In genomic region chr11:96946498-96946897, GRCm38 (mm10) we compare ENCODE assay signal across 12 mouse cellular contexts. TPM values are rescaled to one million over a fixed set of nuclear protein-coding genes. Genes with fewer than 3 reads are reported as not detected.
DNase-seq lines count a peak whose midpoint lies in the region; ATAC-seq and TF ChIP-seq lines count a peak whose summit lies in the region.
"Had no signal": no experiment of that assay in that cellular context is flagged by ENCODE, and none has a peak within 500 bp of the region (broad histone marks: within the 10 kb centered on the region; RNA-seq: fewer than 3 reads in every experiment).

No protein-coding gene starts in this region.

- H3K4me3 ChIP-seq in gastrocnemius, adult 2 months, result peak overlapping the region; percentile 35
- H3K4me3 ChIP-seq in neural tube, embryonic 15.5 days (replicated peaks), result no peak overlapping the region
- peak overlapping the region; percentile 76 for H3K4me3 ChIP-seq in liver, embryonic 12.5 days

- H3K36me3 ChIP-seq in neural tube, embryonic 15.5 days, result peaks cover 7% of the 10 kb centered on the region
- peaks cover 66% of the 10 kb centered on the region for H3K36me3 ChIP-seq in liver, embryonic 12.5 days

- H3K4me1 ChIP-seq in neural tube, embryonic 15.5 days, result peaks cover 24% of the 10 kb centered on the region
- peaks cover 75% of the 10 kb centered on the region for H3K4me1 ChIP-seq in liver, embryonic 12.5 days

- no peak for TF ChIP-seq CTCF in gastrocnemius, adult 2 months (IDR thresholded peaks at IDR 0.05)

- no peak overlapping the region for H3K9ac ChIP-seq in neural tube, embryonic 15.5 days (replicated peaks)
- peak overlapping the region; percentile 90 for H3K9ac ChIP-seq in liver, embryonic 12.5 days

- H3K27me3 ChIP-seq in neural tube, embryonic 15.5 days (replicated peaks), result no peaks in the 10 kb centered on the region
- no peaks in the 10 kb centered on the region for H3K27me3 ChIP-seq in liver, embryonic 12.5 days (replicated peaks)

- intact Hi-C loops in gastrocnemius, adult 2 months (cut with DNase I), result no loop called here
- intact Hi-C loops in left cerebral cortex, postnatal 25 days (cut with DNase I), result no loop called here

- no peak overlapping the region for H3K4me2 ChIP-seq in neural tube, embryonic 15.5 days
- peak overlapping the region; percentile 96 for H3K4me2 ChIP-seq in liver, embryonic 12.5 days

- no peak for ATAC-seq in neural tube, embryonic 15.5 days (ENCODE audit: low FRiP score)
- ATAC-seq in liver, embryonic 12.5 days, result no peak

- WGBS in neural tube, embryonic 15.5 days, result 75% methylated on average over 9 of the region's 9 CpGs
- WGBS in liver, embryonic 12.5 days (ENCODE audit: insufficient replicate concordance), result 45% methylated on average over 9 of the region's 9 CpGs

- peak overlapping the region; percentile 61 for H3K27ac ChIP-seq in gastrocnemius, adult 2 months
- H3K27ac ChIP-seq in neural tube, embryonic 15.5 days (replicated peaks), result peak overlapping the region; percentile 33; the same call in 1 of the 2 replicates
- peak overlapping the region; percentile 98 for H3K27ac ChIP-seq in liver, embryonic 12.5 days

- no peak for DNase-seq in gastrocnemius, adult 2 months
- no peak for DNase-seq in gastrocnemius, adult 18-20 months (ENCODE audit: low spot score)
- DNase-seq in neural tube, embryonic 10.5 days (ENCODE audit: extremely low spot score, low spot score), result no peak
- no peak for DNase-seq in MN1 (ENCODE audit: low spot score)
- DNase-seq in left cerebral cortex, postnatal 25 days (ENCODE audit: low spot score in 2 of 2), result no peak
- DNase-seq in urinary bladder, adult 2 months (ENCODE audit: low spot score), result no peak
- DNase-seq: B cell, adult 2 months; heart, postnatal 36 days; layer of hippocampus, postnatal 36 days had no signal

- no peaks in the 10 kb centered on the region for H3K9me3 ChIP-seq in neural tube, embryonic 15.5 days (replicated peaks)
- 0 out of 2 replicates have a peak, but pooled peaks cover 3% of the 10 kb centered on the region for H3K9me3 ChIP-seq in liver, embryonic 12.5 days (replicated peaks)

RNA-seq across cellular contexts. Expression of gene Pnpo, which starts 2.7 kb away (rescaled TPM):
- 1 to 10 TPM; 7.4 to 8.2 TPM for total RNA-seq in gastrocnemius, adult 2 months (2021)
- total RNA-seq in gastrocnemius, adult 18-20 months (2021), result 1 to 10 TPM; 7.6 to 9.0 TPM
- 30.8 and 35.8 TPM in 2 replicates for polyA plus RNA-seq in neural tube, embryonic 15.5 days (2015; fragmentation: Nextera tagmentation; extraction: Ambion mirVana)
- polyA plus RNA-seq in liver, embryonic 12.5 days (2016; fragmentation: Nextera tagmentation; extraction: Ambion mirVana), result 528 and 553 TPM in 2 replicates
- total RNA-seq in left cerebral cortex, postnatal 25 days (2021), result 10 to 100 TPM; 37.4 to 37.5 TPM
- polyA plus RNA-seq in urinary bladder, adult 2 months (2012; rRNA removed), result 22.4 and 25.5 TPM in 2 replicates

RNA-seq across cellular contexts. Expression of gene Prr15l, which starts 18.6 kb away (rescaled TPM):
- not detected for total RNA-seq in gastrocnemius, adult 2 months (2021)
- total RNA-seq in gastrocnemius, adult 18-20 months (2021), result not detected
- 0.47 and 5.2 TPM in 2 replicates for polyA plus RNA-seq in neural tube, embryonic 15.5 days (2015; fragmentation: Nextera tagmentation; extraction: Ambion mirVana)
- 2.4 and 3.2 TPM in 2 replicates for polyA plus RNA-seq in liver, embryonic 12.5 days (2016; fragmentation: Nextera tagmentation; extraction: Ambion mirVana)
- not detected for total RNA-seq in left cerebral cortex, postnatal 25 days (2021)
- polyA plus RNA-seq in urinary bladder, adult 2 months (2012; rRNA removed), result 7.6 and 8.9 TPM in 2 replicates
- total RNA-seq: layer of hippocampus, postnatal 36 days had no signal
- polyA plus RNA-seq: cortical plate, adult 2 months had no signal

RNA-seq across cellular contexts. Expression of gene Cdk5rap3, which starts 30.2 kb away (rescaled TPM):
- total RNA-seq in gastrocnemius, adult 2 months (2021), result 10 to 100 TPM; 21.5 to 24.0 TPM
- total RNA-seq in gastrocnemius, adult 18-20 months (2021), result 10 to 100 TPM; 24.9 to 25.7 TPM
- polyA plus RNA-seq in neural tube, embryonic 15.5 days (2015; fragmentation: Nextera tagmentation; extraction: Ambion mirVana), result 82.4 and 85.7 TPM in 2 replicates
- polyA plus RNA-seq in liver, embryonic 12.5 days (2016; fragmentation: Nextera tagmentation; extraction: Ambion mirVana), result 49.0 and 51.6 TPM in 2 replicates
- total RNA-seq in left cerebral cortex, postnatal 25 days (2021), result 10 to 100 TPM; 28.1 to 32.3 TPM
- polyA plus RNA-seq in urinary bladder, adult 2 months (2012; rRNA removed), result 46.5 and 47.5 TPM in 2 replicates

RNA-seq across cellular contexts. Expression of gene Sp2, which starts 36.3 kb away (rescaled TPM):
- 10 to 100 TPM; 10.4 to 11.0 TPM for total RNA-seq in gastrocnemius, adult 2 months (2021)
- 10 to 100 TPM; 11.2 TPM for total RNA-seq in gastrocnemius, adult 18-20 months (2021)
- 13.0 and 15.8 TPM in 2 replicates for polyA plus RNA-seq in neural tube, embryonic 15.5 days (2015; fragmentation: Nextera tagmentation; extraction: Ambion mirVana)
- polyA plus RNA-seq in liver, embryonic 12.5 days (2016; fragmentation: Nextera tagmentation; extraction: Ambion mirVana), result 15.5 and 18.5 TPM in 2 replicates
- 10 to 100 TPM; 12.8 to 13.5 TPM for total RNA-seq in left cerebral cortex, postnatal 25 days (2021)
- polyA plus RNA-seq in urinary bladder, adult 2 months (2012; rRNA removed), result 7.7 and 13.9 TPM in 2 replicates

Comparison
In these comparisons a context has a peak if more than half of its experiments do, and no peak if none do; other contexts are left out.
1. H3K27ac ChIP-seq: peak in every context shown above with its lines; median percentile 98 in liver, embryonic 12.5 days; 61 in gastrocnemius, adult 2 months; 33 in neural tube, embryonic 15.5 days.